Mouse (Mus musculus): Measurements from ENCODE around the gene Cep63.

- TF ChIP-seq CTCF (IDR thresholded peaks at IDR 0.05; ENCODE audit: borderline replicate concordance, control insufficient read depth, extremely low read depth, insufficient read depth, low read length, poor library complexity) (no peak), POLR2A (IDR thresholded peaks at IDR 0.05; ENCODE audit: control insufficient read depth, extremely low read depth, insufficient read depth, low read length, poor library complexity) (no peak)
Observed at GRCm38 (mm10) chr9:102631589-102632147, 5.3 kb upstream of the Cep63 start.
